Mouse (Mus musculus): ENCODE measurements at regions not wholly inside any gene's neighbourhood (a gene's known extent, or its start where the extent isn't known, plus 50 kb on each side); places are given as distances from the start of the nearest gene placed in this dataset.

DNA sequence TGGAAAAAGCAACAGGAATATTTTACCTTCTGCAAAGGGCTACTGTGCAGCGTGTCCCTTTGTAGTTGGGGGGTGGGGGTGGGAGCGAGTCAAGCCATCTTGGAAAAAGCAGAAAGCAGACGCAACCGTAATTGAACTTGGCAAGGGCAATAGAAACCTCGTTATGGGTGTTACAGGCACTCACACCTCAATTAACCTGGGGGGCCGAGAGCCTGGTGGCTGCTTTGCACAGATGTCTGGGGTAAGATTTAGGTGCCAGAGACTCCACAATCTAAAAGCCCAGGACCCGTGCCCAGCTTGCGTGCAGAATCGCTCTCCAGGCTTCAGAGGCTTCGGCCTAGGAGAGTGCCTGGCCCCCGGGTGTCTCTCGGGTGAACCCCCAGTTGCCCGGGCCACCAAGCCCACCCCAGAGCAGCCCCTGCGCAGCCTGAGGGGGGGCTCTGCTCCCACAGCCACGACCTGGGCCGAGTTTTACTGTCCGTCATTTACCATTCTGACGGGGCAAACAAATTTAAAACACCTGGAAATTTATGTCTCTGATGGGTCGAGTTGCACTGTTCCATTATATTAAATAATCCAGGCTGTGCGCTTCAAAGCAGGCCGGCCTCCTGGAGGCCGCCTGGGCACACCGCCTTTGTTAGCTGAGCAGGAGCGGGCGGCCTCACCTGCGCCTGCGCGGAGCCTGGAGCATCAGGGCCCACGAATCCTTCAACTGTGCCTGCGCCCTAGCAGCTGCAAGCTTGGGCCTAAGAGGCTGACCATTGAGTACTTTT lies 212.4 kb downstream of the Srbd1 start:
- Histone ChIP-seq H3K27ac (ENCODE audit: insufficient read depth, low read depth, low read length) (no peak overlapping the region), H3K4me1 (ENCODE audit: control insufficient read depth, insufficient read depth, low read length) (no peaks in the 10 kb centered on the region), H3K4me3 (ENCODE audit: insufficient read depth, low read length) (no peak overlapping the region)
- TF ChIP-seq POLR2A (IDR thresholded peaks at IDR 0.05; ENCODE audit: borderline replicate concordance, low read depth, low read length), result no peak
- TF ChIP-seq CTCF (IDR thresholded peaks at IDR 0.05; ENCODE audit: low read depth, low read length), result no peak

DNA sequence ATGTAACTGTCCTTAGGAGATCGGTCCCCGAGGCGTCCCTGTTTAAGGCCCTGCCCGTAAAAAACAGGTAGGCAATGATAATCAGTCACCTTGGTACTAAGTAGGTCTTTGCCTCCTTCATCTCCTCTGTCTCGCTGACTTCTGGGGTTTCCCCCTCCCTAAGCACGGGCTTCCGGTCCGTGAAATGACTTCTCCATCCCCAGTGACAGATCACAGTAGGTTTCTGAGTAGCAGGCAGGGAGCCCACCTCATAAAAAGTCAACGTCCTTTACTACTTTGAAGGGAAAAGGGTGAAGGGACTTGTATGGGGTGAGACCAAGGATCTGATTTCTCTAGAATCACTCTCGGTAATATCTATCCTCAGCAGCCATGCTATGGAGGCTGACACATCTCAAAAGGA lies 213.0 kb downstream of the Srbd1 start:
- Histone ChIP-seq H3K4me3 (ENCODE audit: insufficient read depth, low read length) (no peak overlapping the region), H3K27ac (ENCODE audit: insufficient read depth, low read depth, low read length) (no peak overlapping the region)

GRCm38 (mm10) chr17:85930789-85931188 lies 214.2 kb downstream of the Srbd1 start:
- Histone ChIP-seq H3K27ac (ENCODE audit: insufficient read depth, low read depth, low read length) (no peak overlapping the region), H3K4me3 (ENCODE audit: insufficient read depth, low read length) (no peak overlapping the region), H3K4me1 (ENCODE audit: control insufficient read depth, insufficient read depth, low read length) (no peaks in the 10 kb centered on the region)
- no peak for TF ChIP-seq CTCF (IDR thresholded peaks at IDR 0.05; ENCODE audit: low read depth, low read length)
- no peak for TF ChIP-seq POLR2A (IDR thresholded peaks at IDR 0.05; ENCODE audit: borderline replicate concordance, low read depth, low read length)

More for the DNA sequence above, 213.0 kb downstream of the Srbd1 start:
- no peak for TF ChIP-seq POLR2A (IDR thresholded peaks at IDR 0.05; ENCODE audit: borderline replicate concordance, low read depth, low read length)
- no peak for TF ChIP-seq CTCF (IDR thresholded peaks at IDR 0.05; ENCODE audit: low read depth, low read length)
- H3K4me1 ChIP-seq (ENCODE audit: control insufficient read depth, insufficient read depth, low read length), result no peaks in the 10 kb centered on the region

GRCm38 (mm10) chr17:85930331-85930730 lies 214.6 kb downstream of the Srbd1 start:
- Histone ChIP-seq H3K4me1 (ENCODE audit: control insufficient read depth, insufficient read depth, low read length) (no peaks in the 10 kb centered on the region), H3K4me3 (ENCODE audit: insufficient read depth, low read length) (no peak overlapping the region), H3K27ac (ENCODE audit: insufficient read depth, low read depth, low read length) (no peak overlapping the region)
- TF ChIP-seq POLR2A (IDR thresholded peaks at IDR 0.05; ENCODE audit: borderline replicate concordance, low read depth, low read length) (no peak), CTCF (IDR thresholded peaks at IDR 0.05; ENCODE audit: low read depth, low read length) (no peak)

- TF ChIP-seq POLR2A (IDR thresholded peaks at IDR 0.05; ENCODE audit: borderline replicate concordance, low read depth, low read length) (no peak), CTCF (IDR thresholded peaks at IDR 0.05; ENCODE audit: low read depth, low read length) (no peak)
- Histone ChIP-seq H3K4me3 (ENCODE audit: insufficient read depth, low read length) (no peak overlapping the region), H3K27ac (ENCODE audit: insufficient read depth, low read depth, low read length) (no peak overlapping the region), H3K4me1 (ENCODE audit: control insufficient read depth, insufficient read depth, low read length) (no peaks in the 10 kb centered on the region)
Observed at GRCm38 (mm10) chr17:85929699-85930286, 215.2 kb downstream of the Srbd1 start.

DNA sequence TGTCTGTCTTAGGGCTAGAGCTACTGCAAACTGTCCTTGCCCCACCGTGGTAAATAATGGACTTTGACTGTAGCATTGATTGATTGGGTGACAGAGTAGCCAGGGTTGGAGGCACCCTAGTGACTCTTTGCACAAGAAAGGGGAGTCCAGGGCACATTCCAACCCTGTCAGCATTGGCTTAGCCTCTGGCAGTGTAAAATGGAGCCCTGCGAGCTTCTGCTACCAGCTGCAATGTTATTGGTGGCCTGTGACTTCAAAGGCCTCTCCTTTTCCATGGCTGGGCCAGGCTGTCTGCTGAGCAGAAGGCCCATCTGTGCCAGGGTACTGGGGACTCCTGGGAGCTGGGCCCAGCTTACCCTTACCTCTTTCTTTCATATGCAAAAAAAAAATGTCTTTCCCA lies 216.4 kb downstream of the Srbd1 start:
- no peak overlapping the region for H3K27ac ChIP-seq (ENCODE audit: insufficient read depth, low read depth, low read length)
- TF ChIP-seq CTCF (IDR thresholded peaks at IDR 0.05; ENCODE audit: low read depth, low read length), result no peak
- TF ChIP-seq POLR2A (IDR thresholded peaks at IDR 0.05; ENCODE audit: borderline replicate concordance, low read depth, low read length), result no peak
- H3K4me3 ChIP-seq (ENCODE audit: insufficient read depth, low read length), result no peak overlapping the region
- no peaks in the 10 kb centered on the region for H3K4me1 ChIP-seq (ENCODE audit: control insufficient read depth, insufficient read depth, low read length)

- TF ChIP-seq CTCF (IDR thresholded peaks at IDR 0.05; ENCODE audit: low read depth, low read length) (no peak), POLR2A (IDR thresholded peaks at IDR 0.05; ENCODE audit: borderline replicate concordance, low read depth, low read length) (no peak)
- Histone ChIP-seq H3K4me3 (ENCODE audit: insufficient read depth, low read length) (no peak overlapping the region), H3K4me1 (ENCODE audit: control insufficient read depth, insufficient read depth, low read length) (no peaks in the 10 kb centered on the region), H3K27ac (ENCODE audit: insufficient read depth, low read depth, low read length) (no peak overlapping the region)
Observed at GRCm38 (mm10) chr17:85927261-85927660, 217.7 kb downstream of the Srbd1 start.

GRCm38 (mm10) chr17:85926044-85926443 lies 218.9 kb downstream of the Srbd1 start:
- TF ChIP-seq CTCF (IDR thresholded peaks at IDR 0.05; ENCODE audit: low read depth, low read length) (no peak), POLR2A (IDR thresholded peaks at IDR 0.05; ENCODE audit: borderline replicate concordance, low read depth, low read length) (no peak)
- no peak overlapping the region for H3K4me3 ChIP-seq (ENCODE audit: insufficient read depth, low read length)
- no peak overlapping the region for H3K27ac ChIP-seq (ENCODE audit: insufficient read depth, low read depth, low read length)
- H3K4me1 ChIP-seq (ENCODE audit: control insufficient read depth, insufficient read depth, low read length), result no peaks in the 10 kb centered on the region

GRCm38 (mm10) chr17:85921219-85921673 lies 223.7 kb downstream of the Srbd1 start:
- no peaks in the 10 kb centered on the region for H3K4me1 ChIP-seq (ENCODE audit: control insufficient read depth, insufficient read depth, low read length)
- no peak overlapping the region for H3K4me3 ChIP-seq (ENCODE audit: insufficient read depth, low read length)
- TF ChIP-seq CTCF (IDR thresholded peaks at IDR 0.05; ENCODE audit: low read depth, low read length) (no peak), POLR2A (IDR thresholded peaks at IDR 0.05; ENCODE audit: borderline replicate concordance, low read depth, low read length) (no peak)
- H3K27ac ChIP-seq (ENCODE audit: insufficient read depth, low read depth, low read length), result no peak overlapping the region

DNA sequence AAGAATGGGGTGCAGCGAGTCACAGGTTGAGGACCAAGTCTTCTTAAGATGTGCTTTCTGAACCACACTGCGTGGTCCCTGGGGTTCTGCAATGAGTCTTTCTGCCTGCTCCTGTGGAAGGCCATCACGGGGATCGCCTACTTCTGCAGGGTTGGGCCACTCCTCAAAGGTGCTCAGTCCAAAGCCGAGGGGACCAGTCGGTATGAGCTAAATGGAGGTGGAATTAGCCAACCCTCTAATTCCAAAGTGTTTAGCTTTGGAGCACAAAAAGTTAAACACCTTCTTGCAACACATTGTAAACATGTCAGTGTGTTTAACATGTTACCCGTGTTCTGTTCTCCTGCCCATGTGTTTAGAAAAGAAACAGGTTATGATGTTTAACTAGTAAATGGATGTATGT lies 225.1 kb downstream of the Srbd1 start:
- TF ChIP-seq CTCF (IDR thresholded peaks at IDR 0.05; ENCODE audit: low read depth, low read length) (no peak), POLR2A (IDR thresholded peaks at IDR 0.05; ENCODE audit: borderline replicate concordance, low read depth, low read length) (no peak)
- Histone ChIP-seq H3K4me1 (ENCODE audit: control insufficient read depth, insufficient read depth, low read length) (no peaks in the 10 kb centered on the region), H3K4me3 (ENCODE audit: insufficient read depth, low read length) (no peak overlapping the region), H3K27ac (ENCODE audit: insufficient read depth, low read depth, low read length) (no peak overlapping the region)
